Mouse (Mus musculus) heart, adult 2 months (tissue): ENCODE data around the gene Anapc15. TPM values are rescaled to one million over a fixed set of nuclear protein-coding genes. Genes with fewer than 3 reads are reported as not detected.
"Not testable (repeated sequence)": the region's sequence is repeated elsewhere in the genome, so short reads cannot be mapped to it uniquely, and the experiment has no call there.

Experiments used
- DNase-seq, 2 experiments: peaks; one replicate each; pipeline ENCODE4 v3.0.0; 2021
- H3K27ac ChIP-seq: fragments of 200-600 bp; 2 replicates; pipeline ENCODE4 v1.8.1; 2022
- H3K27me3 ChIP-seq: fragments of 200-500 bp; 2 replicates; pipeline ENCODE4 v1.6.1; 2012; ENCODE audit warnings: mild to moderate bottlenecking, low read length, inconsistent platforms, mixed read lengths; ENCODE audit not compliant: control insufficient read depth, insufficient read depth
- H3K36me3 ChIP-seq: fragments of 200-500 bp; 2 replicates; pipeline ENCODE4 v1.6.1; 2012; ENCODE audit warnings: low read length, inconsistent platforms; ENCODE audit not compliant: control insufficient read depth, insufficient read depth
- H3K4me1 ChIP-seq: fragments of 200-500 bp; 2 replicates; pipeline ENCODE4 v1.6.1; 2011; ENCODE audit warnings: low read length; ENCODE audit not compliant: control insufficient read depth, insufficient read depth
- H3K4me3 ChIP-seq: fragments of 200-600 bp; 2 replicates; pipeline ENCODE4 v1.8.1; 2022
- H3K79me2 ChIP-seq: fragments of 200-500 bp; replicated peaks from 2 replicates; pipeline ENCODE4 v1.6.1; 2012; ENCODE audit warnings: mild to moderate bottlenecking, inconsistent platforms, low read length, moderate library complexity, mixed read lengths; ENCODE audit not compliant: control insufficient read depth, insufficient read depth
- H3K9ac ChIP-seq: fragments of 200-500 bp; 2 replicates; pipeline ENCODE4 v1.6.1; 2012; ENCODE audit warnings: low read depth, mild to moderate bottlenecking, control low read depth, inconsistent platforms, low read length, mixed read lengths
- CTCF ChIP-seq: fragments of 200-600 bp; IDR thresholded peaks from 2 replicates; pipeline ENCODE4 v1.8.1; 2022; ENCODE audit warnings: antibody characterized with exemption, mild to moderate bottlenecking, moderate library complexity
- EP300 ChIP-seq: fragments of 200-500 bp; IDR thresholded peaks from 2 replicates; pipeline ENCODE4 v1.6.1; 2011; ENCODE audit warnings: low read depth, low read length, control low read depth; ENCODE audit not compliant: insufficient read depth
- POLR2A ChIP-seq: fragments of 200-500 bp; IDR thresholded peaks from 2 replicates; pipeline ENCODE4 v1.6.1; 2011; ENCODE audit warnings: mild to moderate bottlenecking, low read depth, low read length, control low read depth; ENCODE audit not compliant: insufficient read depth
- WGBS: fragments of 180-500 bp; shearing (Covaris S2); methylation state at CpG from one replicate; pipeline ENCODE4 v1.1.7; 2018; 5-methylcytosine and 5-hydroxymethylcytosine counted together
- intact Hi-C: fragments of 180-260 bp; cut with DNase I; formaldehyde crosslinking; loops from one replicate; pipeline ENCODE4 v1.15.1; 2025
- polyA plus RNA-seq: library from polyadenylated mRNA; depleted of rRNA; stranded (reverse); fragments of >200 nt; gene quantifications from 2 replicates; pipeline ENCODE4 v1.2.3, GENCODE M21; 2012
- total RNA-seq, 2 experiments: library from RNA; stranded (reverse); gene quantifications; 2 replicates each; pipeline ENCODE4 v1.2.3; 2021

The Anapc15 gene
- total and polyA plus RNA-seq, 3 experiments = 18.4 to 24.2 (median 20.3) TPM

- Histone ChIP-seq H3K27ac (no peak overlapping the region; the same call in 1 of the 2 replicates), H3K4me1 (peaks cover 7% of the 10 kb centered on the region), H3K27me3 (no peaks in the 10 kb centered on the region), H3K36me3 (no peaks in the 10 kb centered on the region), H3K79me2 (peaks cover 2% of the 10 kb centered on the region; the same call in 1 of the 2 replicates), H3K4me3 (peak overlapping the region; percentile 99), H3K9ac (peak overlapping the region; percentile 88)
- TF ChIP-seq CTCF = no peak
- no peak for TF ChIP-seq POLR2A
- TF ChIP-seq EP300 = no peak
- 26% methylated on average over 8 of the region's 8 CpGs for WGBS
- intact Hi-C loops = loop anchor here (2.0 to 10.0 kb wide), 2 partner anchors 62 to 602 kb away; partner anchors contain the start of gene Atg16l2
- DNase-seq = peak in 1 of 2 experiments; percentile 29
Measured at GRCm38 (mm10) chr7:101906696-101907095, 43.2 kb downstream of the Anapc15 start.

DNA sequence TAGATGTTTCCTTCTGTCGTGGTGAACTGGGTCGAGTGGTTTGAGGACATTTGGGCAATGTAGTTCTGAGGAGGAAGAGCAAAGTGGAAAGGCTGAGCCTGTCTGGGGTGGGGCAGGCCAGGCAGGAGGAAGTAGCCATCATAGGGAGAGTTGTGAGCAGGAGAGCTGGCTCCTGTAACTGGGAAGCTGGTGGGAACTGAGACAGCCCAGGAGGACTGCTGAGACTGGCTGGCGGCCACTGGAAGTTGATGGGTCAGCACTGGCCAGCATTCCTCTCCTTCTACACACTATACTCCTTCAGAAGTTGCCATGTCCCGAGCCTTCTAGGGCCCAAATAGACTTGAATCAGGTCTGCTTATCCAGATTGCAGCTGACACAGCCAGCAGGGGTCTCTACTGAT is 44.9 kb downstream of the Anapc15 start:
- Histone ChIP-seq H3K27ac (peak overlapping the region; percentile 59), H3K27me3 (no peaks in the 10 kb centered on the region), H3K4me3 (no peak overlapping the region), H3K4me1 (peaks cover 7% of the 10 kb centered on the region), H3K36me3 (no peaks in the 10 kb centered on the region), H3K9ac (peak overlapping the region; percentile 0; the same call in 1 of the 2 replicates), H3K79me2 (peaks cover 2% of the 10 kb centered on the region; the same call in 1 of the 2 replicates)
- TF ChIP-seq EP300 (0 out of 2 replicates have a peak, but pooled peaks have one; percentile 11), POLR2A (0 out of 2 replicates have a peak, but pooled peaks have one; percentile 36), CTCF (no peak)
- peak; percentile 49 to 54 for DNase-seq
- WGBS = 13% methylated on average over 4 of the region's 4 CpGs
- intact Hi-C loops = loop anchor here (2.0 to 10.0 kb wide), 2 partner anchors 22 to 604 kb away; partner anchors contain the start of gene Atg16l2

GRCm38 (mm10) chr7:101910138-101910537 is 46.6 kb downstream of the Anapc15 start:
- Histone ChIP-seq H3K9ac (no peak overlapping the region), H3K27ac (peak overlapping the region; percentile 21; the same call in 1 of the 2 replicates), H3K79me2 (peaks cover 2% of the 10 kb centered on the region; the same call in 1 of the 2 replicates), H3K27me3 (no peaks in the 10 kb centered on the region), H3K4me3 (no peak overlapping the region), H3K4me1 (peaks cover 7% of the 10 kb centered on the region), H3K36me3 (no peaks in the 10 kb centered on the region)
- 57% methylated on average over 4 of the region's 4 CpGs for WGBS
- intact Hi-C loops = no loop called here
- peak in 1 of 2 experiments; percentile 54 for DNase-seq
- no peak for TF ChIP-seq POLR2A
- no peak for TF ChIP-seq CTCF
- no peak for TF ChIP-seq EP300

GRCm38 (mm10) chr7:101911982-101912381 is 48.5 kb downstream of the Anapc15 start:
- WGBS = 62% methylated on average over 3 of the region's 3 CpGs
- H3K27me3 ChIP-seq = no peaks in the 10 kb centered on the region
- H3K4me1 ChIP-seq = peaks cover 3% of the 10 kb centered on the region
- intact Hi-C loops = no loop called here
- H3K9ac ChIP-seq = no peak overlapping the region
- H3K36me3 ChIP-seq = no peaks in the 10 kb centered on the region
- no peak overlapping the region for H3K27ac ChIP-seq
- TF ChIP-seq CTCF = peak; percentile 27; the same call in 1 of the 2 replicates
- TF ChIP-seq POLR2A = no peak
- TF ChIP-seq EP300 = no peak
- no peak for DNase-seq
- no peaks in the 10 kb centered on the region for H3K79me2 ChIP-seq
- H3K4me3 ChIP-seq = no peak overlapping the region

DNA sequence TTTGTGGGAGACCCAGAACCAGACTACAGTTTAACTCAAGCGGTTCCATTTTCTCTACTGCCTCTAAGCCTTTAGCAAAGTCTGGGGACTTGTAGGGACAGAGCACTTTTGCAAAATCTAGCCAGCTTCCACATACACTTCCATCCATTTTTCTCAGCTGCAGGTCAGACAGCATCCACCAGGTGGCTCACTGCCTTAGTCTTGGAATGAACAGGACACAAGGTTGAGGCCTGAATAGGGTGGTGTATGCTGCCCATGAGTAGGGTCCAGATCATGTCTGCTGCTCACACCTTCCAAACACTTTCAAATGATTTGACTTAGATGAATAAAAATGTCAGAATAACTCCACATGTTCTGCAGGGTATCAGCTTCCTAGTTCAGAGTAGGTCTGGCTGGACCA is 54.6 kb downstream of the Anapc15 start:
- no peak overlapping the region for H3K27ac ChIP-seq
- 12% methylated on average over 1 of the region's 1 CpGs for WGBS
- DNase-seq = peak; percentile 49 to 72
- no peaks in the 10 kb centered on the region for H3K79me2 ChIP-seq
- H3K4me3 ChIP-seq = no peak overlapping the region
- intact Hi-C loops = loop anchor here (1.0 to 2.0 kb wide), 2 partner anchors 117 to 159 kb away; no protein-coding TSS in a partner anchor
- H3K4me1 ChIP-seq = no peaks in the 10 kb centered on the region
- H3K36me3 ChIP-seq = no peaks in the 10 kb centered on the region
- TF ChIP-seq CTCF (peak; percentile 93), POLR2A (no peak), EP300 (0 out of 2 replicates have a peak, but pooled peaks have one; percentile 74)
- H3K9ac ChIP-seq = no peak overlapping the region
- H3K27me3 ChIP-seq = no peaks in the 10 kb centered on the region

DNA sequence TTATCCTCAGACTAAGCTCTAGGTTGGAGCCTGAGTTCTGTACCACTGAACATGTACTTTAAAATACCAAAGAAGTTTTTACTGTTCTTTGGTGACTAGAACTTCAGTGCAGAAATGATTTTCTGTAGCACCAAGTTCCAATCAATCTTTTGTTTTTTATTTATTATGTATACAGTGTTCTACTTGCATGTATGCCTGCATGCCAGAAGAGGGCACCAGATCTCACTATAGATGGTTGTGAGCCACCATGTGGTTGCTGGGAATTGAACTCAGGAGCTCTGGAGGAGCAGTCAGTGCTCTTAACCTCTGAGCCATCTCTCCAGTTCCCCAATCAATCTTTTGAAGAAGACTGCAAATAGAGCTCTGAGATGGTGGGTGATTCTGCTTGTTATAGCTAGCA is 62.4 kb downstream of the Anapc15 start:
- TF ChIP-seq CTCF = peak; percentile 48
- H3K36me3 ChIP-seq, H3K4me3 ChIP-seq, H3K27me3 ChIP-seq, H3K9ac ChIP-seq, intact Hi-C loops, DNase-seq, H3K4me1 ChIP-seq, H3K27ac ChIP-seq, H3K79me2 ChIP-seq: not testable (repeated sequence)
